Mouse (Mus musculus) stomach, postnatal 0 days (tissue): ENCODE results near the gene Prpf4. TPM values are rescaled to one million over a fixed set of nuclear protein-coding genes. Genes with fewer than 3 reads are reported as not detected.

Source experiments
- ATAC-seq: fragments of 200-750 bp; cut with Nextera tagmentation; 2 replicates; pipeline ENCODE4 v1.8.0; 2017; ENCODE audit not compliant: low FRiP score, low TSS enrichment
- DNase-seq: peaks from one replicate; pipeline ENCODE4 v3.0.0-alpha.2; 2016; ENCODE audit warnings: low spot score
- H3K27ac ChIP-seq: fragments of 300-500 bp; sonication (generic); replicated peaks from 2 replicates; pipeline ENCODE4 v1.5.1; 2014; ENCODE audit warnings: mild to moderate bottlenecking, control low read depth
- H3K27me3 ChIP-seq: fragments of 300-500 bp; sonication (generic); 2 replicates; pipeline ENCODE4 v1.6.1; 2014; ENCODE audit warnings: low read length; ENCODE audit not compliant: control insufficient read depth, insufficient read depth
- H3K36me3 ChIP-seq: fragments of 300-500 bp; sonication (generic); 2 replicates; pipeline ENCODE4 v1.6.1; 2014; ENCODE audit warnings: low read length, mixed read lengths; ENCODE audit not compliant: control insufficient read depth, insufficient read depth
- H3K4me1 ChIP-seq: fragments of 300-500 bp; sonication (generic); replicated peaks from 2 replicates; pipeline ENCODE4 v1.6.1; 2014; ENCODE audit warnings: antibody characterized with exemption; ENCODE audit not compliant: control insufficient read depth, insufficient read depth
- H3K4me2 ChIP-seq: fragments of 300-500 bp; sonication (generic); replicated peaks from 2 replicates; pipeline ENCODE4 v1.6.1; 2014; ENCODE audit warnings: low read depth, mild to moderate bottlenecking, control low read depth, moderate library complexity
- H3K4me3 ChIP-seq: fragments of 300-500 bp; sonication (generic); 2 replicates; pipeline ENCODE4 v1.5.1; 2014; ENCODE audit warnings: low read depth, low read length, control low read depth
- H3K9ac ChIP-seq: fragments of 300-500 bp; sonication (generic); 2 replicates; pipeline ENCODE4 v1.6.1; 2014; ENCODE audit warnings: mild to moderate bottlenecking, low read length, control low read depth, mixed read lengths
- H3K9me3 ChIP-seq: fragments of 300-500 bp; sonication (generic); 2 replicates; pipeline ENCODE4 v1.6.1; 2016; ENCODE audit warnings: low read length; ENCODE audit not compliant: control insufficient read depth
- CTCF ChIP-seq: IDR thresholded peaks from 2 replicates; pipeline ENCODE4 v1.5.1; 2016; ENCODE audit warnings: antibody characterized with exemption, low read depth, mild to moderate bottlenecking, moderate library complexity
- EP300 ChIP-seq: optimal IDR thresholded peaks from 2 replicates; pipeline ENCODE3; 2016; ENCODE audit warnings: antibody characterized with exemption
- WGBS: fragments of 180-500 bp; shearing (Covaris S2); extraction: QIAGEN DNeasy Blood & Tissue Kit; methylation state at CpG from one replicate; pipeline ENCODE4 v1.1.7; 2014; 5-methylcytosine and 5-hydroxymethylcytosine counted together
- polyA plus RNA-seq: library from polyadenylated mRNA; unstranded; fragments of >200 nt; fragmentation: Nextera tagmentation; extraction: Ambion mirVana; gene quantifications from 2 replicates; pipeline ENCODE4 v1.2.1, GENCODE M21; 2015

The Prpf4 gene
- polyA plus RNA-seq, 1 experiment from 2014 or later = 7.6 TPM

DNA sequence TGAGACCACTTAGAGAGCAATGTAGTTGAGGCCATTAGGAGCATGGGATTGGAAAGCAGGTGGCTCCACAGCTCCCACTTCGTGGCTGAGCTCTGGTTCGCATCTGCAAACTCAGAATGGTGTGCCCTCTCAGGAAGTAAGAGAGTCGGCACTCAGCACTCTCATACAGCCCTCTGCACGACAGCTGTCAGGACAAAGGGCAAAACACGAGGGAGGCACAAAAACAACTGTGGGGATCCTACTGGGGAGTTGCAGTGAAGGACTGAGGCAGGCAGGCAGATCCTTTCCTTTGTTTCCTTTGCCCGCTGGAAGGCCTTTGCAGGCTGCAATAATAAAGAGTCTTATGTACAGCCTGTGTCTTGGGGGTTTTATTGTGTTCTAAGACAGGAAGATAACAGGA lies 15.1 kb upstream of the Prpf4 start:
- DNase-seq (no peak), ATAC-seq (no peak)
- TF ChIP-seq CTCF (no peak), EP300 (no peak)
- Histone ChIP-seq H3K9ac (no peak overlapping the region), H3K4me3 (no peak overlapping the region), H3K27ac (no peak overlapping the region), H3K36me3 (peaks cover 19% of the 10 kb centered on the region), H3K4me1 (no peaks in the 10 kb centered on the region), H3K27me3 (no peaks in the 10 kb centered on the region), H3K4me2 (no peak overlapping the region), H3K9me3 (no peaks in the 10 kb centered on the region)
- 76% methylated on average over 6 of the region's 6 CpGs for WGBS

DNA sequence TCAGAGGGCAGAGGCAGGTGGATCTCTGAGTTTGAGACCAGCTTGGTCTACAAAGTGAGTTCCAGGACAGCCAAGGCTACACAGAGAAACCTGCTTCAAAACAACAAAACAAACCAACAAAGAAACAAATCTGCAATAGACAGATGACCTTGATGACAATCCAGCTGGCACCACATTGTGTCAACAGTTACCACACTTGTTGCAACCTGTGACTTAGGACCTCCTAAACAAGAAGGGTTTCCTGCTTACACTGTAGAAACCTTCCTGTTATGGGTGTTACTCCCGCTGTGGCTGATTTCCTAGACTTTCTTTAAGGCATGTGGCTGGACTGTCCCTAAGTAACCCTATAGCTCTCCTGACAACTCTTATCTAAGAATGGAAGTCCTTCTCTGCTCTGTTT lies 12.8 kb upstream of the Prpf4 start:
- Histone ChIP-seq H3K4me1 (no peaks in the 10 kb centered on the region), H3K27ac (no peak overlapping the region), H3K27me3 (no peaks in the 10 kb centered on the region), H3K9ac (no peak overlapping the region), H3K9me3 (no peaks in the 10 kb centered on the region), H3K4me2 (no peak overlapping the region), H3K36me3 (peaks cover 22% of the 10 kb centered on the region), H3K4me3 (no peak overlapping the region)
- DNase-seq = no peak
- ATAC-seq = no peak
- TF ChIP-seq EP300 (no peak), CTCF (no peak)
- 95% methylated on average over 1 of the region's 1 CpGs for WGBS

DNA sequence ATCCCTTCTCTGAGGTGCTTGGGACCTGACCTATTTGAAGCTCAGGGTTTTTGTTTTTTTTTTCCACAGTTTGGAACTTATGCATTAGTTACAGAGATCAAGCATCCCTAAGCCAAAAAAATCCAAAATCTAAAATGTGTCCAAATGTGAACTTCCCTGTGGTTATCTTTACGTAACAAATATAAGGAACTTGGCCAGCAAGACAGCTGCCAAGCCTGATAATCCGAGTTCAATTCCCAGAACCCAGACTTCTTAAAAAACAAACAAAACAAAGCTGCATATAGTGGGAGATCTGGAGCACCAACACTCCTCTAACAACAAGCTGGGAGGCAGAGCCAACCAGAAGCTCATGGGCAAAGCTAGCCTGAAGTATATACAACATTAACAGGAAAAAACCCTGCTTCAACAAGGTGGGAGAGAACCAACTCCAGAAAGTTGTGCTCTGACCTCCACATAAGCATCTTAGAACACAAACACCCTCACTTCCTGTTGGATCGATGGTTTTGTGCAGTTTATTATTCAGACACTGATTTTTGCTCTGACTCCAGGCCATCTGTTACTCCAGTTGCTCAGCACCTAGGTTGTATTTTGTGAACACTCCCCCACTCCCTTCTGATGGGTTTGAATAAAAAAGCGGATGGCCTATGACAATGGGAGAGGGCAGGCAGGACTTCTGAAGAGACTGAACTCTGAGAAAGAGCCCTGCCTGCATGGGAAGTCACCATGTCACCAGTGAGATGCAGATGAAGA lies 10.8 kb upstream of the Prpf4 start:
- Histone ChIP-seq H3K9me3 (no peaks in the 10 kb centered on the region), H3K27ac (no peak overlapping the region), H3K9ac (no peak overlapping the region), H3K4me1 (no peaks in the 10 kb centered on the region), H3K27me3 (no peaks in the 10 kb centered on the region), H3K4me3 (no peak overlapping the region), H3K4me2 (no peak overlapping the region), H3K36me3 (peaks cover 19% of the 10 kb centered on the region)
- ATAC-seq = no peak
- TF ChIP-seq CTCF (no peak), EP300 (no peak)
- no peak for DNase-seq
- WGBS = 70% methylated on average over 4 of the region's 4 CpGs

DNA sequence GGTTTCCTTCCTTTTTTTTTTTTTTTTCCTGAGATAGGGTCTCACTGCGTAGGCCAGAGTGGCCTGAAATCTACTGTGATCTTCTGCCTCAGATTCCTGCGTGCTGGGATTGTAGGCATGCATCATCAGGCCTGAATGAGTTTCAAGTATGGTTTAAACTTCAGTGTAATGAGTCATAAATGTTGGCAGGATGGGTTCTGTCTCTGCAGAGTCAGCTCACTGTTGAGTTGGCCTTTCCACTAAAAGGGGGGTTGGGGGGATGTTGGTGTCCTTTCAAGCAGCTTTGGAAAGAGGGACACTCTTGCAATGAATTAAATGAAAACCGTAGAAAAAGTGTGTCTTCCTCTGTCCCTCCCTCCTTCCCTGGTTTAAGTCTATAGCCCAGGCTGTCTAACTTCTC lies 9.6 kb upstream of the Prpf4 start:
- Histone ChIP-seq H3K27ac (no peak overlapping the region), H3K9me3 (no peaks in the 10 kb centered on the region), H3K27me3 (no peaks in the 10 kb centered on the region), H3K4me2 (no peak overlapping the region), H3K9ac (no peak overlapping the region), H3K4me1 (no peaks in the 10 kb centered on the region), H3K4me3 (no peak overlapping the region), H3K36me3 (peaks cover 18% of the 10 kb centered on the region)
- no peak for TF ChIP-seq CTCF
- TF ChIP-seq EP300 = no peak
- ATAC-seq = no peak
- 63% methylated on average over 3 of the region's 3 CpGs for WGBS
- DNase-seq = no peak

DNA sequence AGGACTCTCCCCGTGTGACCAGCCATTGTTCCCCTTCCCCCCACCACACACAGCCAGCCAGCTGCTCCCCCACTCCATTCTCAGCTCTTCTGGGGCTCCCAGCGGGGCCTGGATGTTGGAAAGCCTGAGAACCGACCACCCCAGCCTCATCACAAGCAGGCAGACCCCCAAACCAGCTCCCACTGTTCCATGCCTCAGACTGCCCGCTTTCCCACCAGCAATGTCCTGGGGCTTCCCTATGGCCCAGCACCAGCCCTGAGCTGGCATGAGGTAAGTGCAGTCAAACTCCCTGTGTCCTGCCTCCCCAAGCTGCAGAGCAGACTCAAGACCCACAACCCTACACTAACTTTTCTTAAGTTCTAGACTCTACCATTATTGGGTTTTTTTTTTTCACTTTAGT lies 2.5 kb upstream of the Prpf4 start:
- ATAC-seq = no peak

More for the DNA sequence above, 2.5 kb upstream of the Prpf4 start:
- Histone ChIP-seq H3K27ac (no peak overlapping the region), H3K36me3 (peaks cover 11% of the 10 kb centered on the region), H3K4me1 (peaks cover 4% of the 10 kb centered on the region; the same call in 1 of the 2 replicates), H3K27me3 (no peaks in the 10 kb centered on the region), H3K9me3 (no peaks in the 10 kb centered on the region), H3K4me2 (no peak overlapping the region), H3K9ac (no peak overlapping the region), H3K4me3 (no peak overlapping the region)
- WGBS = 82% methylated on average over 4 of the region's 4 CpGs
- no peak for DNase-seq
- TF ChIP-seq EP300 = no peak
- no peak for TF ChIP-seq CTCF
